In genomic region chr17:12750591-12751170, GRCm38 (mm10) we compare ENCODE assay signal across 10 mouse cellular contexts. TPM values are rescaled to one million over a fixed set of nuclear protein-coding genes. Genes with fewer than 3 reads are reported as not detected.
DNase-seq lines count a peak whose midpoint lies in the region; ATAC-seq and TF ChIP-seq lines count a peak whose summit lies in the region.
"Had no signal": no experiment of that assay in that cellular context is flagged by ENCODE, and none has a peak within 500 bp of the region (broad histone marks: within the 10 kb centered on the region; RNA-seq: fewer than 3 reads in every experiment).

No protein-coding gene starts in this region.

- H3K4me2 ChIP-seq in heart, embryonic 15.5 days: peak overlapping the region; percentile 49

- H3K9me3 ChIP-seq in heart, embryonic 15.5 days (replicated peaks): no peaks in the 10 kb centered on the region
- no peaks in the 10 kb centered on the region for H3K9me3 ChIP-seq in embryonic facial prominence, embryonic 10.5 days
- no peaks in the 10 kb centered on the region for H3K9me3 ChIP-seq in limb, embryonic 10.5 days (replicated peaks)

- H3K36me3 ChIP-seq in heart, embryonic 15.5 days: peaks cover 28% of the 10 kb centered on the region
- H3K36me3 ChIP-seq in embryonic facial prominence, embryonic 10.5 days (replicated peaks): peaks cover 33% of the 10 kb centered on the region
- peaks cover 45% of the 10 kb centered on the region for H3K36me3 ChIP-seq in limb, embryonic 10.5 days

- DNase-seq in heart, adult 8-10 months (ENCODE audit: low spot score): no peak
- peak; percentile 53 for DNase-seq in 3T3-L1 (ENCODE audit: low read depth, low spot score)
- no peak for DNase-seq in embryonic facial prominence, embryonic 10.5 days (ENCODE audit: low spot score)
- DNase-seq in limb, embryonic 10.5 days (ENCODE audit: low spot score): no peak
- DNase-seq in cerebellum, adult 8-10 months: no peak
- no peak for DNase-seq in layer of hippocampus, adult 2 months (ENCODE audit: low spot score in 2 of 2)
- DNase-seq in thymus, adult 18-20 months: no peak
- DNase-seq: gastrocnemius, postnatal 36 days had no signal

- no peaks in the 10 kb centered on the region for H3K27me3 ChIP-seq in heart, embryonic 15.5 days
- no peaks in the 10 kb centered on the region for H3K27me3 ChIP-seq in embryonic facial prominence, embryonic 10.5 days (replicated peaks; ENCODE audit: low read depth, poor library complexity, severe bottlenecking)
- H3K27me3 ChIP-seq in limb, embryonic 10.5 days (ENCODE audit: low read depth, poor library complexity, severe bottlenecking): no peaks in the 10 kb centered on the region

- no peak for TF ChIP-seq CTCF in layer of hippocampus, adult 2 months (conservative IDR thresholded peaks at IDR 0.05)

- WGBS in heart, embryonic 15.5 days: 24% methylated on average over 9 of the region's 9 CpGs
- WGBS in embryonic facial prominence, embryonic 10.5 days: 48% methylated on average over 9 of the region's 9 CpGs
- 35% methylated on average over 9 of the region's 9 CpGs for WGBS in limb, embryonic 10.5 days

- peak overlapping the region; percentile 85 for H3K27ac ChIP-seq in heart, embryonic 15.5 days
- peak overlapping the region; percentile 70 for H3K27ac ChIP-seq in embryonic facial prominence, embryonic 10.5 days (replicated peaks)
- H3K27ac ChIP-seq in limb, embryonic 10.5 days: peak overlapping the region; percentile 86
- H3K27ac ChIP-seq in layer of hippocampus, adult 2 months: no peak overlapping the region
- H3K27ac ChIP-seq: left cerebral cortex, adult 2 months had no signal

- ATAC-seq in heart, embryonic 15.5 days (replicated peaks; ENCODE audit: insufficient number of reproducible peaks, insufficient read depth, low FRiP score, low read depth): no peak

- peak overlapping the region; percentile 22; the same call in 1 of the 2 replicates for H3K4me3 ChIP-seq in heart, embryonic 15.5 days
- peak overlapping the region; percentile 8 for H3K4me3 ChIP-seq in embryonic facial prominence, embryonic 10.5 days
- H3K4me3 ChIP-seq in limb, embryonic 10.5 days: peak overlapping the region; percentile 2; the same call in 1 of the 2 replicates
- H3K4me3 ChIP-seq in layer of hippocampus, adult 2 months: no peak overlapping the region
- H3K4me3 ChIP-seq: left cerebral cortex, adult 2 months had no signal

- H3K9ac ChIP-seq in heart, embryonic 15.5 days: peak overlapping the region; percentile 27; the same call in 1 of the 2 replicates

- H3K4me1 ChIP-seq in heart, embryonic 15.5 days (replicated peaks): peaks cover 95% of the 10 kb centered on the region
- peaks cover 75% of the 10 kb centered on the region for H3K4me1 ChIP-seq in embryonic facial prominence, embryonic 10.5 days
- peaks cover 74% of the 10 kb centered on the region for H3K4me1 ChIP-seq in limb, embryonic 10.5 days

RNA-seq across cellular contexts. Expression of gene Igf2r, which starts 18.8 kb away (rescaled TPM):
- 121 and 127 TPM in 2 replicates for polyA plus RNA-seq in heart, embryonic 15.5 days (2015; fragmentation: Nextera tagmentation; extraction: Ambion mirVana)
- 100 to 1,000 TPM; 103 to 124 (median 118) TPM for total RNA-seq in heart, adult 8-10 months (2022)
- polyA plus RNA-seq in embryonic facial prominence, embryonic 10.5 days (2016; fragmentation: Nextera tagmentation; extraction: Ambion mirVana): 25.9 and 27.2 TPM in 2 replicates
- polyA plus RNA-seq in limb, embryonic 10.5 days (2016; fragmentation: Nextera tagmentation; extraction: Ambion mirVana): 30.3 and 35.6 TPM in 2 replicates
- total RNA-seq in layer of hippocampus, adult 2 months (2021): 10 to 100 TPM; 27.9 to 30.3 TPM
